Mouse (Mus musculus) C2C12 (cell line): ENCODE measurements around the gene Gh. TPM values are rescaled to one million over a fixed set of nuclear protein-coding genes. Genes with fewer than 3 reads are reported as not detected.

Experiments used
- H3K27me3 ChIP-seq: one replicate; pipeline ENCODE4 v1.6.1; 2011; ENCODE audit not compliant: control insufficient read depth, insufficient read depth, insufficient read length
- H3K36me3 ChIP-seq: one replicate; pipeline ENCODE4 v1.6.1; 2011; ENCODE audit not compliant: control insufficient read depth, insufficient read depth
- H3K4me3 ChIP-seq: one replicate; pipeline ENCODE4 v1.5.1; 2011; ENCODE audit warnings: mild to moderate bottlenecking, control low read depth; ENCODE audit not compliant: poor library complexity, insufficient read depth, severe bottlenecking
- H3K79me2 ChIP-seq: one replicate; pipeline ENCODE4 v1.6.1; 2011; ENCODE audit not compliant: control insufficient read depth, insufficient read depth
- H3K79me3 ChIP-seq: one replicate; pipeline ENCODE4 v1.6.1; 2011; ENCODE audit warnings: low read depth, control low read depth
- H3ac ChIP-seq: one replicate; pipeline ENCODE3; 2011; ENCODE audit warnings: low read depth; ENCODE audit not compliant: control insufficient read depth, insufficient read length
- CEBPB ChIP-seq: IDR thresholded peaks from one replicate; pipeline ENCODE4 v1.6.1; 2011; ENCODE audit warnings: low read depth, mild to moderate bottlenecking, control low read depth, moderate library complexity
- CTCF ChIP-seq: IDR thresholded peaks from one replicate; pipeline ENCODE4 v1.5.1; 2011; ENCODE audit not compliant: control insufficient read depth, insufficient read depth, insufficient read length
- FOSL1 ChIP-seq: IDR thresholded peaks from one replicate; pipeline ENCODE4 v1.8.0; 2011; ENCODE audit warnings: mild to moderate bottlenecking, low read length; ENCODE audit not compliant: poor library complexity, insufficient read depth, severe bottlenecking
- MAX ChIP-seq: IDR thresholded peaks from one replicate; pipeline ENCODE4 v1.6.1; 2011; ENCODE audit warnings: mild to moderate bottlenecking, control low read depth
- MYOD1 ChIP-seq: IDR thresholded peaks from one replicate; pipeline ENCODE4 v1.6.1; 2011; ENCODE audit warnings: low read depth; ENCODE audit not compliant: control insufficient read depth, insufficient read length
- MYOG ChIP-seq: IDR thresholded peaks from one replicate; pipeline ENCODE4 v1.6.1; 2011; ENCODE audit not compliant: control insufficient read depth, insufficient read length; ENCODE audit errors: extremely low read depth
- USF1 ChIP-seq: IDR thresholded peaks from one replicate; pipeline ENCODE4 v1.6.1; 2011; ENCODE audit warnings: low read depth, mild to moderate bottlenecking, control low read depth, moderate library complexity
- polyA plus RNA-seq: library from polyadenylated mRNA; unstranded; fragments of >200 nt; fragmentation: generic; extraction: Trizol; gene quantifications from one replicate; pipeline ENCODE4 v1.2.1, GENCODE M21; 2012; ENCODE audit warnings: missing spikeins

The Gh gene
- polyA plus RNA-seq, 1 experiment: not detected

DNA sequence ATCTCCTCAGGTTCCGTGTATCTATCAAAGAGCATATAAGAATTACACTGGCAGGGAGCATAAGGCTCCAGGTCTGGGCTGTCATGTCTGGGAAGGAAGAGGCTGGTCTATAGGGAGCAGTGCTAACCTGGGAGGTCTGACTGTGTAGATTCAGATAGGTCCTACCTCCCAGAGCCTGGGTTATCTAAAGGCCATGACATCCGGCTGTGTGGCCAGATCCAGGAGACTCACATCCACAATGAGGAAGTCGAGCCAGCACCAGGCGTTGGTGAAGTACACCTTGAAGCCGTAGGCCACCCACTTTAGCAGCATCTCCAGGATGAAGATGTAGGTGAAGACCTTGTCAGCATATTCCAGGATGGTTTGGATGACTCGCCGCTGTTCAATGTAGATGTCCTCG, 24.8 kb upstream of the Gh start:
- TF ChIP-seq MYOG (no peak), MAX (no peak), USF1 (no peak)

DNA sequence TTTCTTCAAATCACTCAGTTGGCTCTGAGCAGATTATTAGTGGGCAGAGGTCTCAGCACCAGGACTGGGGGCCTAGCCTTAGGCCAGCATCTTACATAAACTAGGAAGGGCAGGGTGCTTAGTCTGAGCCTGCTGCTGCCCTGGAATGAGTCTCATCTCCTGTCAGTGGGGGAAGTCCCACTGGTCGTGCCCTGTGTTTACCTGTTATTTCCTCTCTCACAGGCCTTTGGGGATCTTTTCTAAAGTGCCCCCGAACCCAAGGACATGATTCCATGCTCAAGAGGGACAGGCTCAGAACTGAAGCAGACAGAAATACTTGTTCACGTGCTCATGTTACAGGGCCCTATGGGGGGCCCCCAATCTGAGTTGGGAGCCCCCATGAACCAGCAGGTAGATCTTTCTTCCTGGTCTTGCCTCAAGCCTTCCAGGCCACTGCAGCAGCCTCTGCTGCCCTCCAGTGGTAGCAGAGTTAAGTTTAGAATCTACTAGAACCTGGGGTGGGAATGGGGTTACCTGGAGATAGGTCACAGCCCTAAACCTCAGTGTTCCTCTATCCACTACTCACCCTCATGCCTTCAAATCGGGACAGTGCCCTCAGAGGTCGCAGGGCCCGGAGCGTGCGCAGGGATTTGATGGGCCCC, 24.0 kb upstream of the Gh start:
- Histone ChIP-seq H3K79me3 (no peaks in the 10 kb centered on the region), H3K27me3 (peaks cover 29% of the 10 kb centered on the region), H3ac (no peak overlapping the region), H3K4me3 (no peak overlapping the region), H3K79me2 (no peaks in the 10 kb centered on the region), H3K36me3 (no peaks in the 10 kb centered on the region)
- TF ChIP-seq MAX: no peak
- no peak for TF ChIP-seq FOSL1
- no peak for TF ChIP-seq MYOG
- TF ChIP-seq CTCF: no peak
- TF ChIP-seq USF1: no peak

More for the DNA sequence above, 24.8 kb upstream of the Gh start:
- peaks cover 23% of the 10 kb centered on the region for H3K27me3 ChIP-seq
- no peaks in the 10 kb centered on the region for H3K36me3 ChIP-seq
- no peaks in the 10 kb centered on the region for H3K79me3 ChIP-seq
- H3ac ChIP-seq: no peak overlapping the region
- no peak overlapping the region for H3K4me3 ChIP-seq
- no peaks in the 10 kb centered on the region for H3K79me2 ChIP-seq

DNA sequence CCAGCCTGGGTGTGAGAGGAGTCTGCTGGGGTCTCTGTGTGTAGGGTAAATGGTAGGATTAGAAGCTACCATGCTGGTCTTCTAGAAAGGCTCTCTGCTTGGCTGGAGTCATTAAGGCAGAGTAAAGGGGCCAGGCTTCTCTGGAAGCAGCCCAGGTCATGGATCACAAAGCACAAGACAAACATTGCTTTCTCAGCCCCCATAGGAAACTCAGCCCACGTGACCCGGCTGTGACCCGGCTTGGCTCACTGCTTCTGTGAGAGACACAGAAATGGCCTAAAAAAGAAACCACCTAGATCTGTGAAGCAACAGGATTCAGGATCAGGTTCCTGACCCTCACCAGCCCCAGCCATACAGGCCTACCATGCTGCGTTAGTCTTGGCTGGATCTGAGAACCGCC, 23.2 kb upstream of the Gh start:
- TF ChIP-seq USF1: peak; percentile 56
- TF ChIP-seq CEBPB: no peak
- Histone ChIP-seq H3K27me3 (peaks cover 37% of the 10 kb centered on the region), H3ac (no peak overlapping the region), H3K36me3 (no peaks in the 10 kb centered on the region), H3K4me3 (no peak overlapping the region), H3K79me3 (no peaks in the 10 kb centered on the region), H3K79me2 (no peaks in the 10 kb centered on the region)

DNA sequence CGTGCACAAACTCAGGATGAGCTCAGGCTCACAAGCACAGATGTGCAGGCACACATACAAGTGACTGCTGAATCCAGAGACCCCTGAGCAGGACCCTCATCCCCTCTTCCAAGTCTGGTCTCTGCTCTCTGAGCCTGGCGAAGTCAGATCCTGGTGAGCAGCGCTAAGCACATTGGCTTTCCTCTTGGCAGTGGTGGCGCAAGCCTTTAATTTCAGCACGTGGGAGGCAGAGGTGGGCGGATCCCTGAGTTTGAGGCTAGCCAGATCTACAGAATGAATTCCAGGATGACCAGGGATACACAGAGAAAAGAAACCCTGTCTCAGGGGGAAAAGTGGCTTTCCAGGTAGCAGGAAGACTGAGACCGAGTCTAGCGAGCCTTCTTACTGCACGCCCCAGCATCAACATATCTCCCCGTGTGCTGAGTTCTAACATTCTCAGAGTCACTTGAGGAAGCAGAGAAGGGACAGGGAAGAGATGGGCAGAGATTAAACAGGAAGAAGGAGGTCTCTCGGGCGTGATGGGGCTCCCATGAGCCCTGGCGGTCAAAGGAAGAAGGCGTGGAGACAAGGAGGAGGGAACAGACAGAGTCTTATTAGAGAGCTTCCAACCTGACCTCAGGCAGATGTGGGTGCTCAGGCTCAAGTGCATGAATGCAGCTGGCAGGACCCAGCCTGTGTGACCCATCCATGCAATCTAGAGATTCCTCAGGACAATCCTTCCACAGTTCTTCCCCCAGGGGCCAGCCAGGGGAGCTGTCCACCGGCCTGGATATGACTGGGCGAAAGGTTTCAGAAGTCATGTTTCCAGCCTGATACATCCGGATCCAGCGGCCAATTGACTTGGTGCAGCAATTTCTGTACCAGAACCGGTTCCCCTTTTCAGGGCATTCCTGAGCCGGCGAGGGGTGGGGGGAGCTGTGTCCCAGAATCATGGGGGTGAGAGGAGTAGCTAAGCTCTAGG, 17.0 kb upstream of the Gh start:
- H3ac ChIP-seq: no peak overlapping the region
- H3K4me3 ChIP-seq: no peak overlapping the region
- no peaks in the 10 kb centered on the region for H3K79me3 ChIP-seq
- no peaks in the 10 kb centered on the region for H3K79me2 ChIP-seq
- no peaks in the 10 kb centered on the region for H3K36me3 ChIP-seq
- TF ChIP-seq MAX (no peak), CTCF (no peak), FOSL1 (no peak), CEBPB (no peak), MYOD1 (no peak), MYOG (no peak)
- H3K27me3 ChIP-seq: peaks cover 66% of the 10 kb centered on the region

DNA sequence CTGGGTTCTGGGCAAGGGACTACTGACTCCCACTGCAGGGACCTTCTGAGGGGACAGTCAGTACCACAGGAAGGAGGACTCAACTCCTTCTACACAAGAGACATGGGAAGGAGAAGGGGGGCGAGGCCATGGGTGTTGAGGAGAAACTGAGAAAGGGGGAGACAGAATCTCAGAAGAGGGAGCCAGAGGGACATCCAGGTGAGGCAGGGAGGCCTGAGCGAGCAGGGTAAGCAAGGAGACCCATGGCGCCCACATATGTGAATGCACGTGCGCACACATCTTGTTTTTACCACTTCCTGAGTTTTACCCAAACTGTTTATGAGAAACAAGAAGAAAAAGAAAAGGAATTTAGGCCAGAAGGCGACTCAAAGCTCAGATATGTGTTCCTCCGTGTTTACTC, 16.1 kb upstream of the Gh start:
- TF ChIP-seq USF1 (no peak), MAX (no peak), CTCF (no peak), MYOG (no peak), FOSL1 (no peak), CEBPB (no peak), MYOD1 (no peak)
- Histone ChIP-seq H3K27me3 (peaks cover 71% of the 10 kb centered on the region), H3K4me3 (no peak overlapping the region), H3K79me2 (no peaks in the 10 kb centered on the region), H3K79me3 (no peaks in the 10 kb centered on the region), H3K36me3 (no peaks in the 10 kb centered on the region), H3ac (no peak overlapping the region)

DNA sequence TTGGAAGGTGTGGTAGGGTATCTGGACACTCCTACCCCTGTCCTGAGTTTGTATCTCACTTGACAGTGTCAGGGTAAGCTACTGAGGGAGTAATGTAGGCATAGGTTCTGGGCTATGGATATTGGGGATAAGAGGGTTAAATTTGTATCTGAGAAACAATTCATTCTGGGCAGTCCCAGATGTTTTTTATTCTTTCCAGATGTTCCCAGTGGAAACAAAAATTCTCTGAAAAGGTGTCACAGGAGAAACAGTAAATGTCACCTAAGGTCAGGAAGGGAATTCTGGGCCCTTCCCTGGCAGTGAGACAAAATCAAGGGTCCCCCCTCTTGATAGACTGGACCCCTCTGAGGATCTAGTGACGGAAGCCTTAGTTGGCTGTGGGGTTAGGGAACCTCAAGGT, 14.8 kb upstream of the Gh start:
- Histone ChIP-seq H3K79me2 (no peaks in the 10 kb centered on the region), H3K79me3 (no peaks in the 10 kb centered on the region), H3ac (no peak overlapping the region), H3K36me3 (no peaks in the 10 kb centered on the region), H3K27me3 (peaks cover 71% of the 10 kb centered on the region), H3K4me3 (no peak overlapping the region)
- no peak for TF ChIP-seq CTCF
